25 mouse cellular contexts compared by ENCODE assay signal in the genomic region with DNA sequence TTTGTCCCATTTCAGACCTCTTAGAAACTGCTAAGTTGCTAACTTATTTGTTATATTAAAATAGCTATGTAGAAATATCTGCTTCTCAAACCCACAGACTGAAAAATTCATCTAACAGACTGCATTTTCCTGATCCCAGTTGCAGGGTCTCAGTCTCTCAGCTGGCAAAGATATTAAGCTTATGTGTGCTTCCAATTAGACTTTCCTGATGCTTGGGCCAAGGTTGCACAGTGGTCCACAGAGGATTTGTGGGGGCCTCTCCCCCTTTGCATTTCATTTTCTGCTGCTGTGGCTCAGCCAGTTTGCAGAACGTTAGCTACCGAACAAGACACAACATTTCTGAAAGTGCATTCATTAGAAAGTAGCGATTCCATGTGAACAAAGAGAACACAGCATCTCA.
DNase-seq lines count a peak whose midpoint lies in the region; ATAC-seq and TF ChIP-seq lines count a peak whose summit lies in the region.
"Had no signal": no experiment of that assay in that cellular context is flagged by ENCODE, and none has a peak within 500 bp of the region (broad histone marks: within the 10 kb centered on the region; RNA-seq: fewer than 3 reads in every experiment).

No protein-coding gene starts in this region.

- peak overlapping the region; percentile 56; the same call in 1 of the 2 replicates for H3K27ac ChIP-seq in heart, embryonic 15.5 days
- no peak overlapping the region for H3K27ac ChIP-seq in heart, embryonic 12.5 days (ENCODE audit: poor library complexity, severe bottlenecking)
- H3K27ac ChIP-seq in embryonic fibroblast, embryonic 13.5 days (ENCODE audit: insufficient read depth, low read length): peak overlapping the region; percentile 49; the same call in 1 of the 2 replicates
- H3K27ac ChIP-seq in intestine, postnatal 0 days (ENCODE audit: low read depth, low read length): no peak overlapping the region
- H3K27ac ChIP-seq: embryonic facial prominence, embryonic 12.5 days; forebrain, embryonic 10.5 days; gastrocnemius, adult 2 months; heart, embryonic 10.5 days; hindbrain, embryonic 10.5 days; hindbrain, embryonic 14.5 days; intestine, embryonic 15.5 days had no signal

- TF ChIP-seq POLR2A in embryonic fibroblast, embryonic 13.5 days (IDR thresholded peaks at IDR 0.05; ENCODE audit: low read depth, low read length): no peak

- H3K4me1 ChIP-seq in heart, embryonic 15.5 days (replicated peaks): no peaks in the 10 kb centered on the region
- H3K4me1 ChIP-seq in heart, embryonic 12.5 days (replicated peaks): no peaks in the 10 kb centered on the region
- H3K4me1 ChIP-seq in embryonic fibroblast, embryonic 13.5 days (ENCODE audit: control insufficient read depth, insufficient read depth, low read length): peaks cover 6% of the 10 kb centered on the region; the same call in 1 of the 2 replicates
- no peaks in the 10 kb centered on the region for H3K4me1 ChIP-seq in intestine, postnatal 0 days (replicated peaks; ENCODE audit: control insufficient read depth, insufficient read depth, low read length)
- H3K4me1 ChIP-seq: embryonic facial prominence, embryonic 12.5 days; forebrain, embryonic 10.5 days; heart, embryonic 10.5 days; hindbrain, embryonic 10.5 days; intestine, embryonic 15.5 days had no signal

- H3K4me2 ChIP-seq in heart, embryonic 15.5 days: no peak overlapping the region
- H3K4me2 ChIP-seq in heart, embryonic 12.5 days: no peak overlapping the region
- no peak overlapping the region for H3K4me2 ChIP-seq in intestine, postnatal 0 days (replicated peaks; ENCODE audit: low read depth)
- H3K4me2 ChIP-seq: embryonic facial prominence, embryonic 12.5 days; hindbrain, embryonic 14.5 days; intestine, embryonic 15.5 days had no signal

- H3K9ac ChIP-seq in heart, embryonic 15.5 days: no peak overlapping the region
- H3K9ac ChIP-seq in heart, embryonic 12.5 days: no peak overlapping the region
- no peak overlapping the region for H3K9ac ChIP-seq in intestine, postnatal 0 days (ENCODE audit: low read depth, low read length)
- H3K9ac ChIP-seq: embryonic facial prominence, embryonic 12.5 days; hindbrain, embryonic 14.5 days; intestine, embryonic 15.5 days had no signal

- TF ChIP-seq CTCF in embryonic fibroblast, embryonic 13.5 days (IDR thresholded peaks at IDR 0.05; ENCODE audit: borderline replicate concordance, insufficient read depth, low read length): no peak
- no peak for TF ChIP-seq CTCF in intestine, postnatal 0 days (IDR thresholded peaks at IDR 0.05; ENCODE audit: low read depth)

- no peaks in the 10 kb centered on the region for H3K27me3 ChIP-seq in heart, embryonic 15.5 days
- no peaks in the 10 kb centered on the region for H3K27me3 ChIP-seq in heart, embryonic 12.5 days (replicated peaks)
- no peaks in the 10 kb centered on the region for H3K27me3 ChIP-seq in intestine, postnatal 0 days (replicated peaks; ENCODE audit: control insufficient read depth, insufficient read depth, low read length)
- H3K27me3 ChIP-seq: CH12.LX; embryonic facial prominence, embryonic 12.5 days; intestine, embryonic 15.5 days; Patski had no signal

- peak; percentile 11 for DNase-seq in left cerebral cortex, postnatal 4 days
- DNase-seq in left cerebral cortex, adult 8-10 months (ENCODE audit: low spot score in 2 of 2): no peak
- no peak for DNase-seq in thymus, postnatal 25 days
- DNase-seq: adrenal gland, postnatal 36 days; cerebellum, adult 11 months; cerebellum, adult 8-10 months; cerebellum, postnatal 14 days; embryo, embryonic 11 days; gastrocnemius, adult 2 months; gastrocnemius, postnatal 25 days had no signal

- intact Hi-C loops in left cerebral cortex, postnatal 4 days (cut with DNase I): no loop called here

- no peaks in the 10 kb centered on the region for H3K9me3 ChIP-seq in heart, embryonic 15.5 days (replicated peaks)
- no peaks in the 10 kb centered on the region for H3K9me3 ChIP-seq in heart, embryonic 12.5 days (replicated peaks)
- no peaks in the 10 kb centered on the region for H3K9me3 ChIP-seq in intestine, postnatal 0 days (ENCODE audit: control insufficient read depth)
- H3K9me3 ChIP-seq: embryonic facial prominence, embryonic 12.5 days; forebrain, embryonic 10.5 days; heart, embryonic 10.5 days; hindbrain, embryonic 10.5 days; intestine, embryonic 15.5 days had no signal

- H3K4me3 ChIP-seq in heart, embryonic 15.5 days: no peak overlapping the region
- no peak overlapping the region for H3K4me3 ChIP-seq in heart, embryonic 12.5 days
- H3K4me3 ChIP-seq in embryonic fibroblast, embryonic 13.5 days (ENCODE audit: insufficient read depth, low read length): no peak overlapping the region
- no peak overlapping the region for H3K4me3 ChIP-seq in intestine, postnatal 0 days (ENCODE audit: low read depth, low read length)
- H3K4me3 ChIP-seq: embryonic facial prominence, embryonic 12.5 days; erythroblast, embryonic 14.5 days; forebrain, embryonic 10.5 days; gastrocnemius, adult 2 months; heart, embryonic 10.5 days; hindbrain, embryonic 10.5 days; intestine, embryonic 15.5 days had no signal

- no peaks in the 10 kb centered on the region for H3K36me3 ChIP-seq in heart, embryonic 15.5 days
- H3K36me3 ChIP-seq in heart, embryonic 12.5 days: no peaks in the 10 kb centered on the region
- H3K36me3 ChIP-seq in intestine, postnatal 0 days (ENCODE audit: control insufficient read depth, insufficient read depth): no peaks in the 10 kb centered on the region
- H3K36me3 ChIP-seq: embryonic facial prominence, embryonic 12.5 days; forebrain, embryonic 10.5 days; heart, embryonic 10.5 days; hindbrain, embryonic 10.5 days; intestine, embryonic 15.5 days had no signal

- ATAC-seq in heart, embryonic 15.5 days (replicated peaks; ENCODE audit: insufficient number of reproducible peaks, insufficient read depth, low FRiP score, low read depth): no peak
- no peak for ATAC-seq in heart, embryonic 12.5 days (ENCODE audit: insufficient number of reproducible peaks, low FRiP score)
- no peak for ATAC-seq in intestine, postnatal 0 days
- ATAC-seq: activated CD4-positive, CD25-positive, alpha-beta regulatory T cell, adult 4 months; forebrain, embryonic 14.5 days; intestine, embryonic 15.5 days; Patski had no signal

- WGBS in heart, embryonic 15.5 days: 72% methylated on average over 3 of the region's 3 CpGs
- 84% methylated on average over 3 of the region's 3 CpGs for WGBS in heart, embryonic 12.5 days
- 69% methylated on average over 3 of the region's 3 CpGs for WGBS in intestine, postnatal 0 days

Comparison
In these comparisons a context has a peak if more than half of its experiments do, and no peak if none do; other contexts are left out.
1. H3K27ac ChIP-seq: peak in heart, embryonic 15.5 days (single experiment) and embryonic fibroblast, embryonic 13.5 days (single experiment); none in heart, embryonic 12.5 days (single experiment) and intestine, postnatal 0 days (single experiment).